Mouse (Mus musculus): ENCODE results near the gene Ahnak2. TPM values are rescaled to one million over a fixed set of nuclear protein-coding genes. Genes with fewer than 3 reads are reported as not detected.

Ahnak2 gene
- polyA plus RNA-seq, 1 experiment = 25.8 TPM

- no peak overlapping the region for H3K27ac ChIP-seq (ENCODE audit: insufficient read depth, low read length)
- no peaks in the 10 kb centered on the region for H3K27me3 ChIP-seq (ENCODE audit: control insufficient read depth, insufficient read depth, low read length, poor library complexity, severe bottlenecking)
- H3K4me1 ChIP-seq (ENCODE audit: control insufficient read depth, insufficient read depth, low read length) = peaks cover 2% of the 10 kb centered on the region
Measured at GRCm38 (mm10) chr12:112724077-112724805, 78.2 kb downstream of the Ahnak2 start.

GRCm38 (mm10) chr12:112723445-112723844 is 79.0 kb downstream of the Ahnak2 start:
- no peaks in the 10 kb centered on the region; the same call in 1 of the 2 replicates for H3K36me3 ChIP-seq (ENCODE audit: control insufficient read depth, insufficient read depth, low read length, poor library complexity, severe bottlenecking)
- no peak overlapping the region for H3K4me3 ChIP-seq (ENCODE audit: low read depth, low read length)
- H3K27ac ChIP-seq (ENCODE audit: insufficient read depth, low read length) = no peak overlapping the region
- no peaks in the 10 kb centered on the region for H3K9me3 ChIP-seq (replicated peaks; ENCODE audit: control insufficient read depth, insufficient read depth, low read length, poor library complexity, severe bottlenecking)
- no peak overlapping the region for H3K9ac ChIP-seq (ENCODE audit: low read depth, poor library complexity, severe bottlenecking)
- no peaks in the 10 kb centered on the region for H3K27me3 ChIP-seq (ENCODE audit: control insufficient read depth, insufficient read depth, low read length, poor library complexity, severe bottlenecking)
- peaks cover 2% of the 10 kb centered on the region for H3K4me1 ChIP-seq (ENCODE audit: control insufficient read depth, insufficient read depth, low read length)
- no peak for TF ChIP-seq EP300 (IDR thresholded peaks at IDR 0.05; ENCODE audit: insufficient read depth, low read depth, low read length)
- TF ChIP-seq POLR2A (IDR thresholded peaks at IDR 0.05; ENCODE audit: insufficient read depth, low read length) = no peak
- TF ChIP-seq CTCF (IDR thresholded peaks at IDR 0.05; ENCODE audit: low read depth, low read length) = no peak

More at GRCm38 (mm10) chr12:112724077-112724805, 78.2 kb downstream of the Ahnak2 start:
- H3K36me3 ChIP-seq (ENCODE audit: control insufficient read depth, insufficient read depth, low read length, poor library complexity, severe bottlenecking) = no peaks in the 10 kb centered on the region; the same call in 1 of the 2 replicates
- TF ChIP-seq CTCF (IDR thresholded peaks at IDR 0.05; ENCODE audit: low read depth, low read length) = peak; percentile 54
- no peak for TF ChIP-seq POLR2A (IDR thresholded peaks at IDR 0.05; ENCODE audit: insufficient read depth, low read length)
- no peak overlapping the region for H3K9ac ChIP-seq (ENCODE audit: low read depth, poor library complexity, severe bottlenecking)
- no peak overlapping the region for H3K4me3 ChIP-seq (ENCODE audit: low read depth, low read length)
- H3K9me3 ChIP-seq (replicated peaks; ENCODE audit: control insufficient read depth, insufficient read depth, low read length, poor library complexity, severe bottlenecking) = no peaks in the 10 kb centered on the region

- H3K9ac ChIP-seq (ENCODE audit: low read depth, poor library complexity, severe bottlenecking) = peak overlapping the region; percentile 86
- H3K27ac ChIP-seq (ENCODE audit: insufficient read depth, low read length) = no peak overlapping the region
- no peaks in the 10 kb centered on the region for H3K9me3 ChIP-seq (replicated peaks; ENCODE audit: control insufficient read depth, insufficient read depth, low read length, poor library complexity, severe bottlenecking)
- TF ChIP-seq CTCF (IDR thresholded peaks at IDR 0.05; ENCODE audit: low read depth, low read length) (no peak), POLR2A (IDR thresholded peaks at IDR 0.05; ENCODE audit: insufficient read depth, low read length) (no peak), EP300 (IDR thresholded peaks at IDR 0.05; ENCODE audit: insufficient read depth, low read depth, low read length) (no peak)
- peaks cover 2% of the 10 kb centered on the region for H3K4me1 ChIP-seq (ENCODE audit: control insufficient read depth, insufficient read depth, low read length)
- H3K4me3 ChIP-seq (ENCODE audit: low read depth, low read length) = peak overlapping the region; percentile 80
- no peaks in the 10 kb centered on the region for H3K27me3 ChIP-seq (ENCODE audit: control insufficient read depth, insufficient read depth, low read length, poor library complexity, severe bottlenecking)
- no peaks in the 10 kb centered on the region; the same call in 1 of the 2 replicates for H3K36me3 ChIP-seq (ENCODE audit: control insufficient read depth, insufficient read depth, low read length, poor library complexity, severe bottlenecking)
Measured at GRCm38 (mm10) chr12:112723028-112723330, 79.5 kb downstream of the Ahnak2 start.

GRCm38 (mm10) chr12:112722240-112723027 is 80.0 kb downstream of the Ahnak2 start:
- Histone ChIP-seq H3K9ac (ENCODE audit: low read depth, poor library complexity, severe bottlenecking) (peak overlapping the region; percentile 86), H3K4me1 (ENCODE audit: control insufficient read depth, insufficient read depth, low read length) (peaks cover 2% of the 10 kb centered on the region), H3K27ac (ENCODE audit: insufficient read depth, low read length) (no peak overlapping the region), H3K27me3 (ENCODE audit: control insufficient read depth, insufficient read depth, low read length, poor library complexity, severe bottlenecking) (no peaks in the 10 kb centered on the region), H3K36me3 (ENCODE audit: control insufficient read depth, insufficient read depth, low read length, poor library complexity, severe bottlenecking) (no peaks in the 10 kb centered on the region; the same call in 1 of the 2 replicates), H3K9me3 (replicated peaks; ENCODE audit: control insufficient read depth, insufficient read depth, low read length, poor library complexity, severe bottlenecking) (no peaks in the 10 kb centered on the region), H3K4me3 (ENCODE audit: low read depth, low read length) (peak overlapping the region; percentile 80)
- no peak for TF ChIP-seq POLR2A (IDR thresholded peaks at IDR 0.05; ENCODE audit: insufficient read depth, low read length)

Other genes with a start within 250 kb of the Ahnak2 start
- 28.2 and 28.3 TPM in 2 replicates for gene Inf2, start 213.9 kb downstream of the Ahnak2 start, polyA plus RNA-seq (2011; ENCODE audit: insufficient read depth, insufficient read length, low read depth, missing spikeins)
- 6.6 and 8.7 TPM in 2 replicates for gene Adssl1, start 182.6 kb downstream of the Ahnak2 start, polyA plus RNA-seq (2011; ENCODE audit: insufficient read depth, insufficient read length, low read depth, missing spikeins)
- 103 and 104 TPM in 2 replicates for gene Siva1, start 158.0 kb downstream of the Ahnak2 start, polyA plus RNA-seq (2011; ENCODE audit: insufficient read depth, insufficient read length, low read depth, missing spikeins)
- gene Akt1, start 127.8 kb downstream of the Ahnak2 start, polyA plus RNA-seq (2011; ENCODE audit: insufficient read depth, insufficient read length, low read depth, missing spikeins) = 70.4 and 78.0 TPM in 2 replicates
- gene Zbtb42, start 123.8 kb downstream of the Ahnak2 start, polyA plus RNA-seq (2011; ENCODE audit: insufficient read depth, insufficient read length, low read depth, missing spikeins) = 2.2 and 5.0 TPM in 2 replicates
- 102 and 104 TPM in 2 replicates for gene Cep170b, start 82.2 kb downstream of the Ahnak2 start, polyA plus RNA-seq (2011; ENCODE audit: insufficient read depth, insufficient read length, low read depth, missing spikeins)
- gene Pld4, start 42.0 kb downstream of the Ahnak2 start, polyA plus RNA-seq (2011; ENCODE audit: insufficient read depth, insufficient read length, low read depth, missing spikeins) = 0.90 and 1.1 TPM in 2 replicates
- gene Clba1, start 6.3 kb upstream of the Ahnak2 start, polyA plus RNA-seq (2011; ENCODE audit: insufficient read depth, insufficient read length, low read depth, missing spikeins) = 4.9 and 7.6 TPM in 2 replicates
- gene Cdca4, start 26.8 kb upstream of the Ahnak2 start, polyA plus RNA-seq (2011; ENCODE audit: insufficient read depth, insufficient read length, low read depth, missing spikeins) = 58.9 and 59.1 TPM in 2 replicates
- gene Gpr132, start 65.6 kb upstream of the Ahnak2 start, polyA plus RNA-seq (2011; ENCODE audit: insufficient read depth, insufficient read length, low read depth, missing spikeins) = 0.64 and 0.93 TPM in 2 replicates
- 47.6 and 50.9 TPM in 2 replicates for gene Jag2, start 127.1 kb upstream of the Ahnak2 start, polyA plus RNA-seq (2011; ENCODE audit: insufficient read depth, insufficient read length, low read depth, missing spikeins)
- 47.5 and 48.8 TPM in 2 replicates for gene Nudt14, start 139.5 kb upstream of the Ahnak2 start, polyA plus RNA-seq (2011; ENCODE audit: insufficient read depth, insufficient read length, low read depth, missing spikeins)
- 10.4 and 11.0 TPM in 2 replicates for gene Btbd6, start 173.8 kb upstream of the Ahnak2 start, polyA plus RNA-seq (2011; ENCODE audit: insufficient read depth, insufficient read length, low read depth, missing spikeins)
- 24.5 and 24.7 TPM in 2 replicates for gene Brf1, start 198.0 kb upstream of the Ahnak2 start, polyA plus RNA-seq (2011; ENCODE audit: insufficient read depth, insufficient read length, low read depth, missing spikeins)
- gene Pacs2, start 211.9 kb upstream of the Ahnak2 start, polyA plus RNA-seq (2011; ENCODE audit: insufficient read depth, insufficient read length, low read depth, missing spikeins) = 20.7 and 23.8 TPM in 2 replicates